In the genomic region with DNA sequence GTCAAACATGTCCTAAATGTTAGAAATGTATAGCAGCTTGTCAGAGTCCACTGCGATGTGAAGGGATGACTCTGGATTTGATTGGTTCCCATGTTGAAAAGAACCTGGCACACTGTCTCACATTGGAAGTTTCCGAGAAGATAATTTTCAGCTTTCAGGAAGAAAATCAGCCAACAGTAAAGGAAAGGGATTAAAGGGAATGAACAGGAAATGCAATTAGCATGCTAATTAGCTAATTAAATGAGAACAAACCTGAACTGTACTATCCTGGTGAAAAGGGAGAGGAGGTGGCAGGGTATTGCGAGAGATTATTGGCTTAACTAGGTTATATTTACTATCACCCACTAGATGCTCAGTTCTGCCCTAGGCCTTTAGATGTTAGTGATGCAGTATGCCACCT, we compare ENCODE assay signal across 26 mouse cellular contexts.
DNase-seq lines count a peak whose midpoint lies in the region; ATAC-seq and TF ChIP-seq lines count a peak whose summit lies in the region.
"Had no signal": no experiment of that assay in that cellular context is flagged by ENCODE, and none has a peak within 500 bp of the region (broad histone marks: within the 10 kb centered on the region; RNA-seq: fewer than 3 reads in every experiment).

No protein-coding gene starts in this region.

- no peak for TF ChIP-seq CTCF in forebrain, postnatal 0 days (IDR thresholded peaks at IDR 0.05; ENCODE audit: low read depth)
- no peak for TF ChIP-seq CTCF in brain, embryonic 14.5 days (IDR thresholded peaks at IDR 0.05; ENCODE audit: borderline replicate concordance, extremely low read depth, insufficient read depth, insufficient read length)

- H3K4me3 ChIP-seq in forebrain, embryonic 12.5 days (replicated peaks): no peak overlapping the region
- H3K4me3 ChIP-seq in forebrain, postnatal 0 days (ENCODE audit: low read depth, low read length): no peak overlapping the region
- H3K4me3 ChIP-seq in midbrain, embryonic 13.5 days (replicated peaks): no peak overlapping the region
- H3K4me3 ChIP-seq in midbrain, embryonic 15.5 days: no peak overlapping the region
- no peak overlapping the region for H3K4me3 ChIP-seq in forebrain, embryonic 14.5 days (ENCODE audit: low read depth, low read length)
- H3K4me3 ChIP-seq: heart, embryonic 12.5 days; heart, embryonic 15.5 days; hindbrain, embryonic 10.5 days; hindbrain, embryonic 13.5 days; intestine, embryonic 15.5 days had no signal

- H3K27me3 ChIP-seq in forebrain, embryonic 12.5 days: no peaks in the 10 kb centered on the region
- H3K27me3 ChIP-seq in forebrain, postnatal 0 days (ENCODE audit: insufficient read depth, low read length): no peaks in the 10 kb centered on the region
- H3K27me3 ChIP-seq in midbrain, embryonic 13.5 days: no peaks in the 10 kb centered on the region
- H3K27me3 ChIP-seq in midbrain, embryonic 15.5 days (replicated peaks): no peaks in the 10 kb centered on the region
- no peaks in the 10 kb centered on the region for H3K27me3 ChIP-seq in forebrain, embryonic 14.5 days (replicated peaks; ENCODE audit: control insufficient read depth, insufficient read depth, low read length)
- H3K27me3 ChIP-seq: CH12.LX; heart, embryonic 12.5 days; heart, embryonic 15.5 days; hindbrain, embryonic 13.5 days; intestine, embryonic 15.5 days; Patski had no signal

- H3K4me1 ChIP-seq in forebrain, embryonic 12.5 days: no peaks in the 10 kb centered on the region; the same call in 1 of the 2 replicates
- no peaks in the 10 kb centered on the region for H3K4me1 ChIP-seq in forebrain, postnatal 0 days (ENCODE audit: insufficient read depth)
- H3K4me1 ChIP-seq in midbrain, embryonic 13.5 days (replicated peaks): peaks cover 3% of the 10 kb centered on the region; the same call in 1 of the 2 replicates
- no peaks in the 10 kb centered on the region for H3K4me1 ChIP-seq in midbrain, embryonic 15.5 days
- 0 out of 2 replicates have a peak, but pooled peaks cover 3% of the 10 kb centered on the region for H3K4me1 ChIP-seq in forebrain, embryonic 14.5 days (ENCODE audit: control insufficient read depth, insufficient read depth, low read length)
- H3K4me1 ChIP-seq: heart, embryonic 12.5 days; heart, embryonic 15.5 days; hindbrain, embryonic 10.5 days; intestine, embryonic 15.5 days had no signal

- 54% methylated on average over 3 of the region's 3 CpGs for WGBS in forebrain, embryonic 12.5 days
- 38% methylated on average over 3 of the region's 3 CpGs for WGBS in forebrain, postnatal 0 days
- 72% methylated on average over 3 of the region's 3 CpGs for WGBS in midbrain, embryonic 13.5 days
- 68% methylated on average over 3 of the region's 3 CpGs for WGBS in midbrain, embryonic 15.5 days
- WGBS in forebrain, embryonic 14.5 days: 18% methylated on average over 3 of the region's 3 CpGs

- TF ChIP-seq POLR2A in brain, embryonic 14.5 days (IDR thresholded peaks at IDR 0.05; ENCODE audit: borderline replicate concordance, extremely low read depth, insufficient read depth, insufficient read length, poor library complexity, severe bottlenecking): no peak

- H3K36me3 ChIP-seq in forebrain, embryonic 12.5 days (replicated peaks): no peaks in the 10 kb centered on the region
- H3K36me3 ChIP-seq in forebrain, postnatal 0 days (ENCODE audit: insufficient read depth): no peaks in the 10 kb centered on the region
- no peaks in the 10 kb centered on the region for H3K36me3 ChIP-seq in midbrain, embryonic 13.5 days
- no peaks in the 10 kb centered on the region for H3K36me3 ChIP-seq in midbrain, embryonic 15.5 days (replicated peaks)
- H3K36me3 ChIP-seq in forebrain, embryonic 14.5 days (ENCODE audit: control insufficient read depth, insufficient read depth, low read length): no peaks in the 10 kb centered on the region
- H3K36me3 ChIP-seq: G1E; heart, embryonic 12.5 days; heart, embryonic 15.5 days; hindbrain, embryonic 10.5 days; hindbrain, embryonic 13.5 days; intestine, embryonic 15.5 days had no signal

- no peaks in the 10 kb centered on the region for H3K9me3 ChIP-seq in forebrain, embryonic 12.5 days
- H3K9me3 ChIP-seq in forebrain, postnatal 0 days (ENCODE audit: low read length): no peaks in the 10 kb centered on the region
- no peaks in the 10 kb centered on the region for H3K9me3 ChIP-seq in midbrain, embryonic 13.5 days
- no peaks in the 10 kb centered on the region for H3K9me3 ChIP-seq in midbrain, embryonic 15.5 days
- H3K9me3 ChIP-seq in forebrain, embryonic 14.5 days (replicated peaks; ENCODE audit: control insufficient read depth, low read length): no peaks in the 10 kb centered on the region
- H3K9me3 ChIP-seq: heart, embryonic 12.5 days; heart, embryonic 15.5 days; hindbrain, embryonic 10.5 days; hindbrain, embryonic 13.5 days; intestine, embryonic 15.5 days had no signal

- no peak overlapping the region for H3K4me2 ChIP-seq in forebrain, embryonic 12.5 days
- no peak overlapping the region for H3K4me2 ChIP-seq in forebrain, postnatal 0 days (ENCODE audit: low read depth)
- no peak overlapping the region for H3K4me2 ChIP-seq in midbrain, embryonic 13.5 days (replicated peaks)
- no peak overlapping the region for H3K4me2 ChIP-seq in midbrain, embryonic 15.5 days
- H3K4me2 ChIP-seq in forebrain, embryonic 14.5 days (ENCODE audit: low read length): no peak overlapping the region
- H3K4me2 ChIP-seq: heart, embryonic 12.5 days; heart, embryonic 15.5 days; hindbrain, embryonic 13.5 days; intestine, embryonic 15.5 days had no signal

- ATAC-seq in forebrain, embryonic 12.5 days (ENCODE audit: low FRiP score): peak; percentile 70; the same call in 1 of the 2 replicates
- no peak for ATAC-seq in forebrain, postnatal 0 days
- ATAC-seq in midbrain, embryonic 13.5 days: peak; percentile 17; the same call in 1 of the 2 replicates
- no peak for ATAC-seq in midbrain, embryonic 15.5 days (replicated peaks)
- ATAC-seq in forebrain, embryonic 14.5 days: peak; percentile 65
- no peak for ATAC-seq in inflammation-experienced regulatory T-cells, adult 6 months
- ATAC-seq: intestine, embryonic 15.5 days; Patski had no signal

- no peak for DNase-seq in forebrain, postnatal 0 days
- peak; percentile 65 for DNase-seq in brain, embryonic 14.5 days (ENCODE audit: low read depth)
- DNase-seq in forebrain, embryonic 14.5 days (ENCODE audit: low spot score): peak; percentile 58
- no peak for DNase-seq in cerebellum, adult 11 months
- DNase-seq: adrenal gland, postnatal 14 days; B cell, adult 2 months; cerebellum, adult 18-20 months; cerebellum, adult 9-10 months; cerebellum, postnatal 14 days; gastrocnemius, postnatal 25 days; heart, adult 18-20 months; heart, postnatal 10 days; heart, postnatal 36 days; kidney, adult 11 months had no signal

- no peak overlapping the region for H3K27ac ChIP-seq in forebrain, embryonic 12.5 days
- H3K27ac ChIP-seq in forebrain, postnatal 0 days (ENCODE audit: low read depth, low read length): no peak overlapping the region
- no peak overlapping the region for H3K27ac ChIP-seq in midbrain, embryonic 13.5 days
- no peak overlapping the region for H3K27ac ChIP-seq in midbrain, embryonic 15.5 days
- H3K27ac ChIP-seq in forebrain, embryonic 14.5 days (ENCODE audit: low read depth, low read length): no peak overlapping the region
- H3K27ac ChIP-seq: heart, embryonic 15.5 days; hindbrain, embryonic 10.5 days; hindbrain, embryonic 13.5 days; intestine, embryonic 15.5 days had no signal

- no peak overlapping the region for H3K9ac ChIP-seq in forebrain, embryonic 12.5 days
- no peak overlapping the region for H3K9ac ChIP-seq in forebrain, postnatal 0 days
- no peak overlapping the region for H3K9ac ChIP-seq in midbrain, embryonic 13.5 days (replicated peaks)
- no peak overlapping the region for H3K9ac ChIP-seq in midbrain, embryonic 15.5 days
- no peak overlapping the region for H3K9ac ChIP-seq in forebrain, embryonic 14.5 days (ENCODE audit: low read length)
- H3K9ac ChIP-seq: heart, embryonic 12.5 days; heart, embryonic 15.5 days; hindbrain, embryonic 13.5 days; intestine, embryonic 15.5 days had no signal

Comparison
In these comparisons a context has a peak if more than half of its experiments do, and no peak if none do; other contexts are left out.
1. ATAC-seq: peak in forebrain, embryonic 12.5 days (single experiment), midbrain, embryonic 13.5 days (single experiment) and forebrain, embryonic 14.5 days (single experiment); none in forebrain, postnatal 0 days (single experiment), midbrain, embryonic 15.5 days (single experiment) and inflammation-experienced regulatory T-cells, adult 6 months (single experiment).
2. DNase-seq: peak in brain, embryonic 14.5 days (single experiment) and forebrain, embryonic 14.5 days (single experiment); none in forebrain, postnatal 0 days (single experiment) and cerebellum, adult 11 months (single experiment).